Mouse (Mus musculus): Measurements from ENCODE around the gene Rpl13a. TPM values are rescaled to one million over a fixed set of nuclear protein-coding genes. Genes with fewer than 3 reads are reported as not detected.

The Rpl13a gene
- total and polyA plus RNA-seq, 2 experiments from 2014 or later, result 701 to 1,048 TPM

- DNase-seq (ENCODE audit: low spot score), result peak; percentile 53
- no peaks in the 10 kb centered on the region for H3K27me3 ChIP-seq (ENCODE audit: insufficient read depth, low read length)
- no peaks in the 10 kb centered on the region for H3K9me3 ChIP-seq (ENCODE audit: low read length)
- 24% methylated on average over 7 of the region's 7 CpGs for WGBS
- H3K4me1 ChIP-seq (ENCODE audit: insufficient read depth, low read length), result peaks cover 9% of the 10 kb centered on the region
- peaks cover 41% of the 10 kb centered on the region for H3K36me3 ChIP-seq (ENCODE audit: insufficient read depth, low read length)
- H3K4me2 ChIP-seq (ENCODE audit: low read depth, low read length, poor library complexity, severe bottlenecking), result no peak overlapping the region
- no peak overlapping the region for H3K4me3 ChIP-seq (ENCODE audit: low read depth, low read length)
- H3K27ac ChIP-seq (ENCODE audit: low read depth, low read length), result peak overlapping the region; percentile 73; the same call in 1 of the 2 replicates
- peak; percentile 60; the same call in 1 of the 2 replicates for TF ChIP-seq CTCF (IDR thresholded peaks at IDR 0.05)
- ATAC-seq (ENCODE audit: low FRiP score), result no peak
- H3K9ac ChIP-seq (replicated peaks; ENCODE audit: low read length, poor library complexity, severe bottlenecking), result no peak overlapping the region
Observed at GRCm38 (mm10) chr7:45125144-45125600, 3.4 kb downstream of the Rpl13a start.

GRCm38 (mm10) chr7:45124224-45125143 is 4.1 kb downstream of the Rpl13a start, which contains the start of gene Rps11:
TSS of gene Rps11 (minus strand) at chr7:45124439.
- WGBS, result 1% methylated on average over 59 of the region's 59 CpGs
- H3K27me3 ChIP-seq (ENCODE audit: insufficient read depth, low read length), result no peaks in the 10 kb centered on the region
- TF ChIP-seq CTCF (IDR thresholded peaks at IDR 0.05), result no peak; the same call in 1 of the 2 replicates
- DNase-seq (ENCODE audit: low spot score), result peak; percentile 99
- peaks cover 47% of the 10 kb centered on the region for H3K36me3 ChIP-seq (ENCODE audit: insufficient read depth, low read length)
- H3K4me2 ChIP-seq (ENCODE audit: low read depth, low read length, poor library complexity, severe bottlenecking), result peak within 1 kb of the TSS; percentile 88
- H3K9ac ChIP-seq (replicated peaks; ENCODE audit: low read length, poor library complexity, severe bottlenecking), result peak within 1 kb of the TSS; percentile 99
- H3K9me3 ChIP-seq (ENCODE audit: low read length), result no peaks in the 10 kb centered on the region
- H3K4me1 ChIP-seq (ENCODE audit: insufficient read depth, low read length), result peaks cover 6% of the 10 kb centered on the region
- peak; percentile 88 for ATAC-seq (ENCODE audit: low FRiP score)
- H3K4me3 ChIP-seq (ENCODE audit: low read depth, low read length), result peak within 1 kb of the TSS; percentile 84
- H3K27ac ChIP-seq (ENCODE audit: low read depth, low read length), result peak within 1 kb of the TSS; percentile 92

- no peak for ATAC-seq (ENCODE audit: low FRiP score)
- H3K9ac ChIP-seq (replicated peaks; ENCODE audit: low read length, poor library complexity, severe bottlenecking), result peak overlapping the region; percentile 99
- peak overlapping the region; percentile 92; the same call in 1 of the 2 replicates for H3K27ac ChIP-seq (ENCODE audit: low read depth, low read length)
Observed at GRCm38 (mm10) chr7:45123186-45123570, 5.4 kb downstream of the Rpl13a start.

GRCm38 (mm10) chr7:45122561-45123185 is 5.9 kb downstream of the Rpl13a start:
- H3K4me2 ChIP-seq (ENCODE audit: low read depth, low read length, poor library complexity, severe bottlenecking), result peak overlapping the region; percentile 88
- peak overlapping the region; percentile 84; the same call in 1 of the 2 replicates for H3K4me3 ChIP-seq (ENCODE audit: low read depth, low read length)
- peak overlapping the region; percentile 99 for H3K9ac ChIP-seq (replicated peaks; ENCODE audit: low read length, poor library complexity, severe bottlenecking)
- H3K4me1 ChIP-seq (ENCODE audit: insufficient read depth, low read length), result peaks cover 6% of the 10 kb centered on the region
- TF ChIP-seq CTCF (IDR thresholded peaks at IDR 0.05), result no peak
- H3K27me3 ChIP-seq (ENCODE audit: insufficient read depth, low read length), result no peaks in the 10 kb centered on the region
- DNase-seq (ENCODE audit: low spot score), result no peak
- no peaks in the 10 kb centered on the region for H3K9me3 ChIP-seq (ENCODE audit: low read length)
- no peak for ATAC-seq (ENCODE audit: low FRiP score)
- no peak overlapping the region for H3K27ac ChIP-seq (ENCODE audit: low read depth, low read length)
- peaks cover 50% of the 10 kb centered on the region for H3K36me3 ChIP-seq (ENCODE audit: insufficient read depth, low read length)
- WGBS, result 86% methylated on average over 15 of the region's 15 CpGs

More at GRCm38 (mm10) chr7:45123186-45123570, 5.4 kb downstream of the Rpl13a start:
- no peak for TF ChIP-seq CTCF (IDR thresholded peaks at IDR 0.05)
- Histone ChIP-seq H3K4me2 (ENCODE audit: low read depth, low read length, poor library complexity, severe bottlenecking) (peak overlapping the region; percentile 88), H3K9me3 (ENCODE audit: low read length) (no peaks in the 10 kb centered on the region), H3K4me1 (ENCODE audit: insufficient read depth, low read length) (peaks cover 6% of the 10 kb centered on the region), H3K27me3 (ENCODE audit: insufficient read depth, low read length) (no peaks in the 10 kb centered on the region), H3K4me3 (ENCODE audit: low read depth, low read length) (peak overlapping the region; percentile 84), H3K36me3 (ENCODE audit: insufficient read depth, low read length) (peaks cover 50% of the 10 kb centered on the region)
- 26% methylated on average over 12 of the region's 12 CpGs for WGBS
- peak; percentile 44 for DNase-seq (ENCODE audit: low spot score)

GRCm38 (mm10) chr7:45121966-45122365 is 6.6 kb downstream of the Rpl13a start:
- Histone ChIP-seq H3K4me1 (ENCODE audit: insufficient read depth, low read length) (peaks cover 3% of the 10 kb centered on the region), H3K4me3 (ENCODE audit: low read depth, low read length) (no peak overlapping the region), H3K9me3 (ENCODE audit: low read length) (no peaks in the 10 kb centered on the region), H3K9ac (replicated peaks; ENCODE audit: low read length, poor library complexity, severe bottlenecking) (0 out of 2 replicates have a peak overlapping the region, but pooled peaks have one; percentile 19), H3K4me2 (ENCODE audit: low read depth, low read length, poor library complexity, severe bottlenecking) (no peak overlapping the region), H3K27me3 (ENCODE audit: insufficient read depth, low read length) (no peaks in the 10 kb centered on the region), H3K27ac (ENCODE audit: low read depth, low read length) (no peak overlapping the region), H3K36me3 (ENCODE audit: insufficient read depth, low read length) (peaks cover 50% of the 10 kb centered on the region)
- DNase-seq (ENCODE audit: low spot score), result no peak
- no peak for ATAC-seq (ENCODE audit: low FRiP score)
- no peak for TF ChIP-seq CTCF (IDR thresholded peaks at IDR 0.05)

Data from midbrain, postnatal 0 days (tissue).